Mouse (Mus musculus) ZHBTc4 (cell line): Measurements from ENCODE around the gene Vav3.

ENCODE experiments used
- DNase-seq: peaks from one replicate; pipeline ENCODE4 v3.0.0-alpha.2; 2011; ENCODE audit warnings: low read depth, low spot score

Vav3 gene

GRCm38 (mm10) chr3:109681863-109682262, 341.4 kb downstream of the Vav3 start:
- no peak for DNase-seq

GRCm38 (mm10) chr3:109683608-109684295, 343.3 kb downstream of the Vav3 start:
- no peak for DNase-seq

GRCm38 (mm10) chr3:109690566-109690965, 350.1 kb downstream of the Vav3 start:
- no peak for DNase-seq

- DNase-seq: no peak
These were observed 352.2 kb downstream of the Vav3 start for GRCm38 (mm10) chr3:109692613-109693012.

- DNase-seq: no peak
These were observed 360.8 kb downstream of the Vav3 start for GRCm38 (mm10) chr3:109701301-109701700.

GRCm38 (mm10) chr3:109707786-109708460, 367.5 kb downstream of the Vav3 start:
- DNase-seq: no peak

GRCm38 (mm10) chr3:109711751-109712150, 371.3 kb downstream of the Vav3 start:
- no peak for DNase-seq

- no peak for DNase-seq
These were observed 374.0 kb downstream of the Vav3 start for GRCm38 (mm10) chr3:109714476-109714875.

- DNase-seq: no peak
These were observed 381.3 kb downstream of the Vav3 start for GRCm38 (mm10) chr3:109721753-109722152.

GRCm38 (mm10) chr3:109726776-109727175, 386.3 kb downstream of the Vav3 start:
- DNase-seq: no peak

GRCm38 (mm10) chr3:109731592-109732230, 391.3 kb downstream of the Vav3 start:
- no peak for DNase-seq

GRCm38 (mm10) chr3:109732327-109733182, 392.1 kb downstream of the Vav3 start:
- DNase-seq: peak; percentile 9
